In the genomic region with DNA sequence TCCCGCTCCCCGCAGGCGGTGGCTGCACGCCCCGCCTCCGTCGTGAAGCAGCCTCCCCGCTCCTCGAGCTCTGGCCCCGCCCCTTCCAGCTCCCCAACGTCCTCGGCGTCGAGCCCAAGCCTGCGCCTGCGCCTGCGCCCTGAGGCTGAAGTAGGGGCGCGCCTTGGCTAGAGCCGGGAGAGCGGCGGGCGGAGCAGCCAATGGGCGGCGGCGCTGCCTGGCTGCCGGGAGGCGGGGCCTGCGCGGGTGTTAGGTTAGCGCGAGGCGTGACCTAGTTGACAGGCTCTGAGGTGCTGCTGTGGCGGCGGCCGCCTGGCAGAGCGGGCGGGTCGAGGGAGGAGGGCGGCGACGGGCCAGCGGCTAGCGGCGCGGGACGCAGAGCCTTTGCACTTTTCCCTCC, we compare ENCODE assay signal across 9 mouse cellular contexts. TPM values are rescaled to one million over a fixed set of nuclear protein-coding genes. Genes with fewer than 3 reads are reported as not detected.
DNase-seq lines count a peak whose midpoint lies in the region; ATAC-seq and TF ChIP-seq lines count a peak whose summit lies in the region.
"Had no signal": no experiment of that assay in that cellular context is flagged by ENCODE, and none has a peak within 500 bp of the region (broad histone marks: within the 10 kb centered on the region; RNA-seq: fewer than 3 reads in every experiment).

A gene (plus strand): TSS at position 131 of the 400 bp plus-strand sequence.

- DNase-seq in MN1 (ENCODE audit: low spot score), result peak; percentile 98
- DNase-seq in cerebellum, adult 8-10 months, result peak; percentile 99
- peak; percentile 99 for DNase-seq in forebrain, postnatal 0 days
- DNase-seq in heart, postnatal 36 days, result peak; percentile 95 to 97
- peak; percentile 98 to 99 for DNase-seq in layer of hippocampus, adult 18-20 months (ENCODE audit: low spot score in 2 of 2)
- DNase-seq in lung, adult 18-20 months, result peak; percentile 98 to 99
- peak; percentile 99 for DNase-seq in testis, postnatal 10 days (ENCODE audit: low spot score)

- no peaks in the 10 kb centered on the region for H3K4me1 ChIP-seq in forebrain, postnatal 0 days (ENCODE audit: insufficient read depth)
- peaks cover 12% of the 10 kb centered on the region for H3K4me1 ChIP-seq in neural tube, embryonic 15.5 days

- TF ChIP-seq CTCF in forebrain, postnatal 0 days (IDR thresholded peaks at IDR 0.05; ENCODE audit: low read depth), result 0 out of 2 replicates have a peak, but pooled peaks have one; percentile 26

- no peaks in the 10 kb centered on the region for H3K9me3 ChIP-seq in forebrain, postnatal 0 days (ENCODE audit: low read length)
- H3K9me3 ChIP-seq in neural tube, embryonic 15.5 days (replicated peaks), result no peaks in the 10 kb centered on the region

- H3K9ac ChIP-seq in forebrain, postnatal 0 days, result peak within 1 kb of the TSS; percentile 71
- peak within 1 kb of the TSS; percentile 72 for H3K9ac ChIP-seq in neural tube, embryonic 15.5 days (replicated peaks)

- H3K4me2 ChIP-seq in forebrain, postnatal 0 days (ENCODE audit: low read depth), result peak within 1 kb of the TSS; percentile 89
- H3K4me2 ChIP-seq in neural tube, embryonic 15.5 days, result peak within 1 kb of the TSS; percentile 82

- intact Hi-C loops in heart, postnatal 36 days (cut with DNase I), result loop anchor here (2.0 kb wide), 1 partner anchor 226 kb away; no protein-coding TSS in a partner anchor

- H3K4me3 ChIP-seq in forebrain, postnatal 0 days (ENCODE audit: low read depth, low read length), result peak within 1 kb of the TSS; percentile 85
- H3K4me3 ChIP-seq in neural tube, embryonic 15.5 days (replicated peaks), result peak within 1 kb of the TSS; percentile 85

- H3K27ac ChIP-seq in forebrain, postnatal 0 days (ENCODE audit: low read depth, low read length), result peak within 1 kb of the TSS; percentile 66; the same call in 1 of the 2 replicates
- peak within 1 kb of the TSS; percentile 81 for H3K27ac ChIP-seq in neural tube, embryonic 15.5 days (replicated peaks)
- H3K27ac ChIP-seq: macrophage had no signal

- no peaks in the 10 kb centered on the region for H3K36me3 ChIP-seq in forebrain, postnatal 0 days (ENCODE audit: insufficient read depth)
- no peaks in the 10 kb centered on the region for H3K36me3 ChIP-seq in neural tube, embryonic 15.5 days

- no peaks in the 10 kb centered on the region for H3K27me3 ChIP-seq in forebrain, postnatal 0 days (ENCODE audit: insufficient read depth, low read length)
- H3K27me3 ChIP-seq in neural tube, embryonic 15.5 days (replicated peaks), result 0 out of 2 replicates have a peak, but pooled peaks cover 3% of the 10 kb centered on the region

- peak; percentile 99 for ATAC-seq in forebrain, postnatal 0 days
- peak; percentile 99 for ATAC-seq in neural tube, embryonic 15.5 days (ENCODE audit: low FRiP score)

- WGBS in forebrain, postnatal 0 days, result 3% methylated on average over 47 of the region's 47 CpGs
- whole genome bisulfite sequencing in neural tube, embryonic 15.5 days, result under 1% methylated on average over 47 of the region's 47 CpGs

RNA-seq across cellular contexts. Expression of the gene that starts here (rescaled TPM):
- total RNA-seq in forebrain, postnatal 0 days (2014; rRNA removed), result 49.7 and 71.9 TPM in 2 replicates
- polyA plus RNA-seq in forebrain, postnatal 0 days (2015; fragmentation: Nextera tagmentation; extraction: Ambion mirVana), result 80.7 and 99.9 TPM in 2 replicates
- total RNA-seq in heart, postnatal 36 days (2021), result 1 to 10 TPM; 7.8 to 8.6 TPM
- 10 to 100 TPM; 48.7 to 52.0 TPM for total RNA-seq in layer of hippocampus, adult 18-20 months (2021)
- polyA plus RNA-seq in neural tube, embryonic 15.5 days (2015; fragmentation: Nextera tagmentation; extraction: Ambion mirVana), result 76.1 and 89.4 TPM in 2 replicates

Comparison
In these comparisons a context has a peak if more than half of its experiments do, and no peak if none do; other contexts are left out.
1. Peak in every context shown above with its lines: DNase-seq, ATAC-seq, H3K4me3 ChIP-seq and H3K27ac ChIP-seq.